Mouse (Mus musculus) embryonic facial prominence, embryonic 13.5 days (tissue): ENCODE results near the gene Adora1. TPM values are rescaled to one million over a fixed set of nuclear protein-coding genes. Genes with fewer than 3 reads are reported as not detected.

Experiments
- ATAC-seq: fragments of 200-750 bp; cut with Nextera tagmentation; 2 replicates; pipeline ENCODE4 v1.8.0; 2017; ENCODE audit warnings: low read depth; ENCODE audit not compliant: insufficient number of reproducible peaks, insufficient read depth, low FRiP score, low TSS enrichment
- H3K27ac ChIP-seq: fragments of 300-500 bp; sonication (generic); 2 replicates; pipeline ENCODE4 v1.5.1; 2015; ENCODE audit warnings: moderate library complexity, mild to moderate bottlenecking, inconsistent platforms
- H3K27me3 ChIP-seq: fragments of 300-500 bp; sonication (generic); 2 replicates; pipeline ENCODE4 v1.6.1; 2015; ENCODE audit warnings: mild to moderate bottlenecking, inconsistent platforms
- H3K36me3 ChIP-seq: fragments of 300-500 bp; sonication (generic); 2 replicates; pipeline ENCODE4 v1.6.1; 2015; ENCODE audit warnings: mild to moderate bottlenecking, inconsistent platforms
- H3K4me1 ChIP-seq: fragments of 300-500 bp; sonication (generic); 2 replicates; pipeline ENCODE4 v1.6.1; 2015; ENCODE audit warnings: inconsistent platforms
- H3K4me2 ChIP-seq: fragments of 300-500 bp; sonication (generic); 2 replicates; pipeline ENCODE4 v1.6.1; 2015; ENCODE audit warnings: moderate library complexity, mild to moderate bottlenecking, inconsistent platforms
- H3K4me3 ChIP-seq: fragments of 300-500 bp; sonication (generic); 2 replicates; pipeline ENCODE4 v1.5.1; 2015; ENCODE audit warnings: mild to moderate bottlenecking, inconsistent platforms
- H3K9ac ChIP-seq: fragments of 300-500 bp; sonication (generic); 2 replicates; pipeline ENCODE4 v1.6.1; 2015; ENCODE audit warnings: mild to moderate bottlenecking, inconsistent platforms
- H3K9me3 ChIP-seq: fragments of 300-500 bp; sonication (generic); 2 replicates; pipeline ENCODE4 v1.6.1; 2016; ENCODE audit warnings: inconsistent platforms
- WGBS: fragments of 180-500 bp; shearing (Covaris S2); methylation state at CpG from one replicate; pipeline ENCODE4 v1.1.7; 2015; ENCODE audit warnings: mixed read lengths; 5-methylcytosine and 5-hydroxymethylcytosine counted together
- polyA plus RNA-seq: library from polyadenylated mRNA; unstranded; fragments of >200 nt; fragmentation: Nextera tagmentation; extraction: Ambion mirVana; gene quantifications from 2 replicates; pipeline ENCODE4 v1.2.1, GENCODE M21; 2015

The Adora1 gene
- polyA plus RNA-seq, 1 experiment from 2014 or later, result 1.5 TPM

DNA sequence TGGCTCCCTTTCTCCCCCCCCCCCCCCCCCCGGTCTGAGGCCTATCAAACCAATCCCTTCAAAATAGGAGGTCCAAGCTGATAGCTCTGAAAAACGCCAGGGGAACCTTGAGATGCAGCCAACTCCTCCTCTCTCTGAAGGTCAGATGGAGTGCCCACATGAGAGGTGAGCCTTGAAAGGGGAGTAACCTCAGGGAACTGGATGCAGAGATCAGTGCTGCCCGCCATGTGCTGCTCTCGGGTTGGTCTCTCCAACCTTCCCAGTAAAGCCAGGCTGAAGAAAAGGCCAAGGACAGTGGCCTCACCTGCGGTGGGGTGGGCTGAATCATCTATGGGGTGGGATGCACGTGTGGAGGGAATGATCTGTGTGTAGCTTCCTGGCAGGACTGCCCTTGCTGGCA is 22.9 kb downstream of the Adora1 start:
- H3K4me2 ChIP-seq, result no peak overlapping the region
- no peaks in the 10 kb centered on the region for H3K9me3 ChIP-seq
- ATAC-seq, result no peak
- no peak overlapping the region for H3K9ac ChIP-seq
- H3K4me1 ChIP-seq, result peaks cover 19% of the 10 kb centered on the region
- no peaks in the 10 kb centered on the region for H3K27me3 ChIP-seq
- H3K27ac ChIP-seq, result no peak overlapping the region
- H3K36me3 ChIP-seq, result no peaks in the 10 kb centered on the region
- 72% methylated on average over 6 of the region's 6 CpGs for WGBS
- no peak overlapping the region for H3K4me3 ChIP-seq

DNA sequence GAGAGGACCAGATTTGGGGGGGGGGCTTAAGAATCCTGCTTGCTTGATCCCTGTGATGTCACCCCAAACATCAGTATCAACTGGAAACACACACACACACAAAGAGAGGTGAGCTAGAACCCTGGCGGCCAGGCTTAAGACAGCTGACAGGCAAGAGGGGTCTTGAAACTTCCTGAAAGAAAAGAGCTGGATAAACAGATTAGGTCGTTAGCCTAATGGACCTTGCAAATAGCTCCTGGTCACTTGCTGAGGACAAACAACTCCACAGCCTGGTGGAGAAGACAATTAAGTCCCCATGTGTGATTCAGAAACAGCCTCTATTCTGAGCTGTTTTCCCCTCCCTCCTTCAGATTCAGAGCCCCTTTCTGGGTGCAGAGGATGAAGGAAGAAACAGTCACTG is 23.6 kb downstream of the Adora1 start:
- Histone ChIP-seq H3K9ac (no peak overlapping the region), H3K4me3 (no peak overlapping the region), H3K36me3 (no peaks in the 10 kb centered on the region), H3K27me3 (no peaks in the 10 kb centered on the region), H3K9me3 (no peaks in the 10 kb centered on the region), H3K27ac (no peak overlapping the region), H3K4me1 (peaks cover 19% of the 10 kb centered on the region), H3K4me2 (no peak overlapping the region)
- ATAC-seq, result no peak
- 24% methylated on average over 2 of the region's 2 CpGs for WGBS

DNA sequence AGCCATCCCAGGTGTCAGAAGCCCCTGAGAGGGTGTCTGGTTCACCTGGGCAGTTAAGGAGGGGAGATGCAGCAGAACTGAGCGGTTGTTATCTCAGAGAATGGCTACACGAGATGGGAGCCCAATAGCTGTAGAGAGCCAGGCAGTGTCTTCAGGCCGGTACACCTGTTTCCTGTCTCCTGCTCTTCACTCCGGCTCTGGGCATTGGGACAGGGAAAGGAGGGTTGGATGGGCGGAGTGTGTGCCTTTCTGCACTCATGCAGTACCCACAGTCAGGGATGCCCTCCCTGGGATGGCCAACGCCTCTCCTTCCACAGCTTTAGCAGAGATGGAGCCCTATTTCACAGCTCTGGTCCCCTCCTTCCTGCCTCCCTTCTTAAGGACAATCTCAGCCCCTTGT is 24.2 kb downstream of the Adora1 start:
- Histone ChIP-seq H3K4me2 (no peak overlapping the region), H3K27me3 (no peaks in the 10 kb centered on the region), H3K36me3 (no peaks in the 10 kb centered on the region), H3K9ac (0 out of 2 replicates have a peak overlapping the region, but pooled peaks have one; percentile 11), H3K9me3 (no peaks in the 10 kb centered on the region), H3K4me3 (no peak overlapping the region), H3K4me1 (peaks cover 19% of the 10 kb centered on the region), H3K27ac (0 out of 2 replicates have a peak overlapping the region, but pooled peaks have one; percentile 39)
- no peak for ATAC-seq
- 46% methylated on average over 6 of the region's 6 CpGs for WGBS

DNA sequence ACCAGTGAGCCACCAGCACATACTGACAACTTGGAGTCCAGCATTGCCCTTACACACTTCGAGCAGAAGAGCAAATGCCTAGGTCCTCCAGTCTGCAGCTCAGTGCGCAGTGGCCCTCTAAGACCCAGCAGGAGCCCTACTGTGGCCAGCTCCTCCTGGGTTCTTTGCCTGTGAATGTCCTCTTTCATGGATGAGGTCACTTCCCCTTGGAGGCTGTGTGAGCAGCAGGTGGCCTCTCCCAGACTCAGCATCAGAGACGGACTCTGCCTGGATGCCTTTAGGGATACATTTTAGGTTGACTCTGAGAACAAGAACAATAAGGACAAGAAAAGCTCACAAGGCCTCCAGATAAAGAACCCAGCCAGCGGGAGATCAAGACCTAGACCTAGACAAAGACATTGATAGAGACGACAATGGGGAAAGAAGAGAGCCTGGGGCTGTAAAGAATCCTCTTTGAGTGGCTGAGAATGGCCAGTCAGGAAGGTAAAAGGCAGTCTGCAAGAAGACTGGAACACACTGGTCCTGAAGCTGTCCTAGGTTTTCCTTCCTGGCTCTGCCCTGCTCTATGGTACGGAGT is 25.0 kb downstream of the Adora1 start:
- Histone ChIP-seq H3K36me3 (no peaks in the 10 kb centered on the region), H3K9ac (no peak overlapping the region), H3K27ac (no peak overlapping the region), H3K9me3 (no peaks in the 10 kb centered on the region), H3K27me3 (no peaks in the 10 kb centered on the region), H3K4me2 (no peak overlapping the region), H3K4me1 (peaks cover 13% of the 10 kb centered on the region), H3K4me3 (no peak overlapping the region)
- 64% methylated on average over 6 of the region's 6 CpGs for WGBS
- no peak for ATAC-seq

DNA sequence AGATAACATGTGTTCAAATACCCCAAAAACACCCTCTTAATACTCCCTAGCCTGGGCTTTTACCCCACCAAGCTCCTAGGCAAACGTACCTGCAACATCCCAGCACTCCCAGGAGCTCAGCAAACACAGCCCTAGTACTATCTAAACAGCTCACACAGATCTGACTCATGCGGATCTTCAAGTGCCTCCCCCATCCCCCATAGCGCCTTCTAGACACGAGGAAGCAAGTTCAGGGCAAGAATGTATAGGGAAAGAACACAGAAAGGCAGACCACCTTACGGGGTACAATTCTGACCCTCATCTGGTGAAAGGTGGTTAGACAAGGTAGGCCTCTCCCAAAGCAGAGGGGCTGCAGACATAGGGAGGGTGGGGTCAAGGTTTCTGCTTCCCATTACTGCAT is 29.1 kb downstream of the Adora1 start:
- H3K4me1 ChIP-seq, result peaks cover 4% of the 10 kb centered on the region
- 41% methylated on average over 5 of the region's 5 CpGs for WGBS
- no peak overlapping the region for H3K9ac ChIP-seq
- H3K4me3 ChIP-seq, result no peak overlapping the region
- H3K27me3 ChIP-seq, result no peaks in the 10 kb centered on the region
- no peak for ATAC-seq
- H3K36me3 ChIP-seq, result no peaks in the 10 kb centered on the region
- no peak overlapping the region for H3K4me2 ChIP-seq
- no peaks in the 10 kb centered on the region for H3K9me3 ChIP-seq
- H3K27ac ChIP-seq, result no peak overlapping the region

DNA sequence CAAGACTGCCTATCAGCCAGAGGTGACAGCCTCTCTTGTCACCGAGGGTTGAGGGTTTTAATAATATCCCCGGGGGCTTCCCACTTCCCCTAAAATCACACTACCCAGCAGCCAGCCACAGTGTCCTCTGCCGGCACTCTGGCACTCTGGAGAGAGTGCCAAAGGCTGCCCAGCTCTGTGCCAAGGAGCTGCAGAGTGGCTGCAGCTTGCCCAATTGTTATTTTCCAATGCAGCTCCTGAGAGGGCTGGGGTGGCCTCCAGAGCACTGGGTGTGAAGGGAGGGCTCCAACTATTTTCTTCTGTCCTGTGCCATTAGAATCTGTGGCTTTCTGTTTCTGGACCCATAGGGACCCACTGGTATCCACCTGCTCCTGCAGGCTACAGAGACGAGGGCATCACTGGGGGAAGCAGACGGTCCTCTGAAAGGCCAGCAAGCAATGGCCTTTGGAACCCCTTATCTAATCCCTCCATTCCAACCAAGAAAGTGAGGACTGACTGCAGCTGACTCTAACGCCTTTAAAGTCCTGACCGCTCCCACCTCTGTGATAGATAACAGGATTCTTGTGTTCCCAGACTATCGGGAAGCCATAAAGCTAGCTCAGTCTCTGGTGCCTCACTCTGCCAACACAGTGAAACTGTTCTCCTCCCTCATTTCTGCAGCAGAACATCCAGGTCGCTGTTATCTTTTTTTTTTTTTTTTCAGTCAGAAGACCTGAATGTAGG is 29.8 kb downstream of the Adora1 start:
- no peak overlapping the region for H3K4me2 ChIP-seq
- H3K9me3 ChIP-seq, result no peaks in the 10 kb centered on the region
- H3K27ac ChIP-seq, result no peak overlapping the region
- no peak overlapping the region for H3K9ac ChIP-seq
- WGBS, result 60% methylated on average over 9 of the region's 9 CpGs
- H3K27me3 ChIP-seq, result no peaks in the 10 kb centered on the region
- ATAC-seq, result no peak
- H3K4me3 ChIP-seq, result no peak overlapping the region
- H3K36me3 ChIP-seq, result no peaks in the 10 kb centered on the region
- H3K4me1 ChIP-seq, result no peaks in the 10 kb centered on the region

DNA sequence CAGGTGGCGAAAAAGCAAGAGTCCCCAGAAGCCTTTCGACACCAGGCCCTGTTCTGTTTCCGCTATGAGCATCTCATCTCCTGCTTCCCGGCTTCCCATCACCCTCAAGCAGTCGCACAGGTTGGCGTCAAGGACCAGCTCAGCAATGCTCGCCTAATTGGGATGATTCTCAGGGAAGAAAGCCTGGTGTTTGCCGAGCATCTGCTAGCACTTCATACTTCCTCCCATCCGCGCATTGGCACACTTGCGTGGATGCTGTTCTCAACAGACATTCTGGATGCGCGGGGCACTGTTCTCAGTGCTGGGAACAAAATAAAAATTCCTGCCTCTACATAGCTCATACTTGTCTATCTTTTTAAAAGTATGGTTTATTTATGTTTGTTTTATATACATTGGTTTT is 31.0 kb downstream of the Adora1 start:
- 87% methylated on average over 13 of the region's 13 CpGs for WGBS
- Histone ChIP-seq H3K9me3 (no peaks in the 10 kb centered on the region), H3K27me3 (no peaks in the 10 kb centered on the region), H3K4me2 (no peak overlapping the region), H3K9ac (no peak overlapping the region), H3K36me3 (no peaks in the 10 kb centered on the region), H3K4me3 (no peak overlapping the region), H3K4me1 (no peaks in the 10 kb centered on the region), H3K27ac (no peak overlapping the region)
- no peak for ATAC-seq

DNA sequence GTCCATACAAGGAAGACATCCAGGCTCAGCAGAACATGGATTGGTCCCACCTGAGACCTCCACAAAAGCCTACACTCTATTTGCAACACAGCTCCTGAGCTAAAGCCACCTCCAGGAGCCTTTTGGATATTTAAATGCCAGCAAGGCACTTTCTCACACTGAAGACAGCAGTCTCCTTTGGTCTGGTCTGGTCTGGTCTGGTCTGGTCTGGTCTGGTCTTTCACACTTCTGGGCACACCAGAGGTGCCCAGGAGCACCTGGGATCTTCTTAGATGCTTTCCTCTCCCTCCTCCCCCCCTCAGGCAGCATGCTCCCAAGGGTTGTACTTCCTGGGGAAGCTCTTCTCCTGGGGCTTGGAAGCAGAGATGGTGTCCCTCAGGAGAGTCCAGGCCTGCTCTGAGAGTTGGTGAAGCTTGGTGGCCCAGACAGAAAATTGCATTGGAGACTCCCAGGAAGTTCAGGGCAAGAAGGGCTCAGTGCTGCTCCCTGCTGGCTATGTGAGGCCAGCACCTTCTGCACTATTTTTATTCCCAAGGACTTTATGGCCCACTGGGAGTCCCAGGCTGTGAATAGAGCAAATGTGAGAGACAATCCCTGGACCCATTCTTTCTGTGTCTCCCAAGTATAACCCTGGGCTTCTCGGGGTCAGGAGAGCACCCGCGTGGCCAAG is 33.3 kb downstream of the Adora1 start:
- no peaks in the 10 kb centered on the region for H3K27me3 ChIP-seq
- H3K27ac ChIP-seq, result no peak overlapping the region
- H3K4me1 ChIP-seq, result no peaks in the 10 kb centered on the region
- H3K36me3 ChIP-seq, result no peaks in the 10 kb centered on the region
- H3K4me2 ChIP-seq, result no peak overlapping the region
- WGBS, result 53% methylated on average over 3 of the region's 3 CpGs
- no peak overlapping the region for H3K4me3 ChIP-seq
- ATAC-seq, result no peak
- H3K9ac ChIP-seq, result no peak overlapping the region
- no peaks in the 10 kb centered on the region for H3K9me3 ChIP-seq

DNA sequence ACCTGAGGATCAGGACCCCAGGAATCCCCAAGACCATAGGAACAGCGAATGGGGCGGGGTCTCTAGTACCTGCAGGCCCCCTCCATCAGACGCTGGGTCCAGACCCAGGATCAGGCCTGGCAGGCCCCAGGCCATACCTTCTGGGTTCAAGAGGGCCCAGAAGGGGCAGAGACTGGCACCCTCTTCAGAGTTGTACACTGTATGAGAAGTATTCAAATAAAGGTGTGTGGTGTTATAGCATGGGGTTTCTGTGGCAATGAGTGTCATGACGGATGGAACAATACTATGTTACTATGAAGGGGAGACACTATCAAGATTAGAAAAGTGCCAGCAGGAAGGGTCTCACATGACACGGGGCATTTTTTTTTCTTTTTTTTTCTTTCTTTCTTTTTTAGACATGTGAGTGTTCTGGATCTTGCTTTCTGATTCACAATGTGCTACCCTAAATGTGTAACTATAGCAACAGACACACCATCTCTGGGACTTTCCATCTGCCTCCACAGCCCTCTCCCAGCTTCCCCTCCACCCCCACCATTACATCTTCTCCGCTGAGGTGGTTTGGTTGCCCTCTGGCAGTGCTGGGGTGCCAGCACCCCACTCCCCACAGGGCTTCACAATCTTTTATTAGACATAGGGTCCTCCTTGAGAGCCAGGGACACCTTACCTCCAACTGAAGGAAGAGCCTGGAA is 34.1 kb downstream of the Adora1 start:
- H3K4me3 ChIP-seq, result no peak overlapping the region
- H3K4me2 ChIP-seq, result no peak overlapping the region
- no peak overlapping the region for H3K27ac ChIP-seq
- H3K36me3 ChIP-seq, result no peaks in the 10 kb centered on the region
- H3K9ac ChIP-seq, result no peak overlapping the region
- no peak for ATAC-seq
- no peaks in the 10 kb centered on the region for H3K27me3 ChIP-seq
- no peaks in the 10 kb centered on the region for H3K9me3 ChIP-seq
- WGBS, result 83% methylated on average over 6 of the region's 6 CpGs
- H3K4me1 ChIP-seq, result peaks cover under 1% of the 10 kb centered on the region

DNA sequence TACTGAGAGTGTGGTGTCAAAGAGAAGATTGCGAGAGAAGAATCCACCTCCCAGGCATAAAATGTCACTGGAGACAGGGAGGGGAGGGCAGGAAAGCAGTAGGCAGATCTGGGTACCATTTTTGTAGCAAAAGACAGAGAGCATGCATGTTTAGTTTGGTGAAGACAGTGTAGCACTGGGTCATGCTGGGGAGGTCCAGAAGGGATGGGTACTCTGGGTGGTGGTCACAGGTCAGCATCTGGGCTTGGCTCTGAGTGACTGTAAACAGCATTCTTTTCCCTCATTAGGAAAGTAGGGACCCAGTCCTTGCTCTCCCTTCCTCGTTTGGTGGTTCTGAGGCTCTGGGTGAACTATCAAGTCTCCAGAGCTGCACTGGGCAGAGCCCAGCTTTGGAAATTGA is 34.8 kb downstream of the Adora1 start:
- 53% methylated on average over 2 of the region's 2 CpGs for WGBS

DNA sequence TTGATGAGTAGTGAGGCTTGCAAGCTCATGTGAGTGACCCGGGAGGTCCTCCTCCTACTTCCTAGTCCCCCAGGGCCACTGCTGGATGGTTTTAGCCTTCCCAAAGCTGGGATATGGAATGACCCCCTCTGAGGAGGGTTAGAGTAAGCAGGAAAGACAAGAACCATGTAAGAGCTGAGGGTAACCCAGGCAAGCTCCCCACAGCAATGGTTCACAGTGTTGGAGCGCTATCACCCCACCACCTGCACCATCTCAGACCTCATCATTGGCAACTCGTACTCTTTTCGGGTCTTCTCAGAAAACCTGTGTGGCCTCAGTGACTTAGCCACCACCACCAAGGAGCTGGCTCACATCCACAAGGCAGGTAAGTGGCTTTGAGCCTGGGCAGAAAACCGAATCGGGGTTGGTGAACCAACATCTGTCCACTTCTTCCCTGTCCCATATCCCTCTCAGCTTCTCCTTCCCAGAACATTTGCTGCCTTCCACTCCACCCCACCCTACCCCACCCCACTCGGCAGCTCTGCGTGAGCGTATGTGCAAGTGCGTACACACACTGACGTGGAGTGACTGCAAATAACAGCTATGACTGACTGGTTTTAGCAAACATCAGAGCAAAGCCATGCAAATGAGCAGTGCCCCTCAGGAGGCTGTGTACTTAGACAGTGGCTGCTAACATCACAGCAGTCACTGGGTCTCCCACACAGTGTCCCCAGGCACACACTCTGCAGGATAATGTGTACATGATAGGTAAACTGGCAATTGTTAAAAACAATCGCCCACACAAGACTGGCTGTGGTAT is 36.8 kb downstream of the Adora1 start:
- Histone ChIP-seq H3K36me3 (no peaks in the 10 kb centered on the region), H3K4me3 (no peak overlapping the region), H3K27ac (no peak overlapping the region), H3K4me2 (no peak overlapping the region), H3K27me3 (no peaks in the 10 kb centered on the region), H3K9ac (no peak overlapping the region), H3K9me3 (no peaks in the 10 kb centered on the region), H3K4me1 (peaks cover 25% of the 10 kb centered on the region)
- no peak for ATAC-seq
- 81% methylated on average over 12 of the region's 12 CpGs for WGBS

More for the DNA sequence above, 34.8 kb downstream of the Adora1 start:
- Histone ChIP-seq H3K9ac (no peak overlapping the region), H3K4me2 (no peak overlapping the region), H3K4me3 (no peak overlapping the region), H3K27ac (no peak overlapping the region), H3K9me3 (no peaks in the 10 kb centered on the region), H3K36me3 (no peaks in the 10 kb centered on the region), H3K27me3 (no peaks in the 10 kb centered on the region), H3K4me1 (peaks cover 7% of the 10 kb centered on the region)
- no peak for ATAC-seq
